Mouse (Mus musculus): ENCODE results near the gene Tmem230.
"Not testable (repeated sequence)": the region's sequence is repeated elsewhere in the genome, so short reads cannot be mapped to it uniquely, and the experiment has no call there.

The Tmem230 gene

GRCm38 (mm10) chr2:132272694-132273389, 25.2 kb upstream of the Tmem230 start:
- DNase-seq (ENCODE audit: low read depth) = no peak

DNA sequence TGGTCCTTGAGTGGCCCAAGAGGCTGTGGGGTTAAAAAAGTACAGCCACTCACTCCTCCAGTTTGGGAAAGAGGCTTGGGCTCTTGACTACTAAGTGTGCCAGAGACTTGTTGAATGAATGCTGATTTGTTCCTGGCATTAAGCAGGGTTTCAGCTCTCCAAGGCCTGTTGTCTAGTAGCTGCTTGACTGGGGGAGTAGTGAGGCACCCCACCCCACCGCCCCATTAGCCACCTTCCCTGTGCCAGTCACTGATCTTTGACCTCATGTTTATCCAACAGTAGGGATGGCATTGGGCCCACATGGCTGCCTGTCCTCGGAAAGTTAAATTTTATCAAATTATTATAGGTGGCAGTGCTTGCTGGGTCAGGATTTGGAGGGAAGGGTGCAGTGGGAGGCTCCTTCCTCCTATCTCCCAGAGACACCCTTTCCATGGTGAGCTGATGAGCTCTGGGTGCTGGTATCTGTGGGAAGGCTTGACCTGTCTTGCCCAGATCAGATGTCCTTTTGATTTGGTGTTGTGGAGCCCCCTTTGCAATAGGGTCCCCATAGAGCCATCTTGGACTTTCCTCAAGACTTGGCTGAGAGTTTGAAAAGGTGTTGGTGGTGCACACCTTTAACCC, 22.8 kb upstream of the Tmem230 start:
- DNase-seq (ENCODE audit: low read depth) = no peak

- no peak for DNase-seq (ENCODE audit: low read depth)
These were observed 21.6 kb upstream of the Tmem230 start for GRCm38 (mm10) chr2:132269217-132269616.

DNA sequence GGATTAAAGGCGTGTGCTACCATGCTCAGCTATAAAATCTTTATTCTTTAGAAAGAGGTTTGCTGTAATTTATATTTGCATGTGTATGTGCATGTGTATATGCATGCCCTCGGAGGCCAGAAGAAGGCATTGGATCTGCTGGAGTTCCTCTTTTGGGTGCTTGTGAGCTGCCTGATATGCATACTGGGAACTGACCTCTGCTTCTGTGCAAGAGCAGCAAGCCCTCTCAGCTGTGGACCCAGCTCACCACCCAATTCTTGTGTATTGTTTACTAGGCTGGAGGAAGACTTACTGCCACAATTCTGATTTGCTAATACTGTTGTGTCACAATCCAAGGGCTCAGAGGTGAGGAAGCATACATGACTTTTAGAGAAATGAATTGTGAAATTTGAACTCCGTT, 18.5 kb upstream of the Tmem230 start:
- no peak for DNase-seq (ENCODE audit: low read depth)

GRCm38 (mm10) chr2:132265196-132265595, 17.6 kb upstream of the Tmem230 start:
- no peak for DNase-seq (ENCODE audit: low read depth)

GRCm38 (mm10) chr2:132264266-132264710, 16.7 kb upstream of the Tmem230 start:
- no peak for DNase-seq (ENCODE audit: low read depth)

DNA sequence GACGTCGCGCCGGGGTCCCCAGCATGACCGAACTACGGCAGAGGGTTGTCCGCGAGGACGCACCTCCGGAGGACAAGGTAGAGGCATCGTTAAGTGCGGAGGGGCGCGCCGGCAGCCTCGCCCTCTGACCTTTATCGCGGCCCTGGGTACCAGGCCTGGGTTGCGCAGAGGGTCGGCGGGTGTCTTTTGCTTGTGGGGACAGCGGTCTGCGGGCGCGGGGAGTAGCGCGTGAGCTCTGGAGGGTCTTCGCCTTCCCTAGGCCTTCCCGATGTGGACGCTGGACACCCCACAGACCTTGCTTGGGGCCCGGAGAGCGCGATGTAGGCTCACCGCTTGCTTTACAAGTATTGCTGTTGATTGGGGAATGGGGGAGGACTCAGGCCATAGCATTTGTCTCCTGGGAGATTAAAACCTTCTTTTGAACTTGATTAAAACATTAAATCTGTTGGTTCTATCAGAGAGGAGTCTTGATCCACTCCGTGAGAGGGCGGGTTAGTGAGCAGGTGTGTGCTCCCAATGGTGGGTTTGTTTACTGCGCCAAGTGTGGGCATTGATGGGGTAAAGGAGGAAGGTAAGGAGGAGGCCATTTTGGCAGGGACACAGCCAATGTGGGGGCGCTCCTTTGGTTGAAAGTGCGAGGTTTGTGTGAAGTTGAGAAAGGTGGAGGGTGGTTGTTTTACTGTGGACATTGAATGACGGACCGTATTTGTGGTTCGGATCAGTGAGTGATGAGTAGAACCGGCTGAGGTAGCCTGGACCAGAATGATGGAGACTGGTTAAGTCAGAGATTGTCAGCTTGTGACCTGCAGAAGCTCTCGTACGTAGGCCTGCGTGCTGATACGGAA, 16.0 kb upstream of the Tmem230 start:
- no peak for DNase-seq (ENCODE audit: low read depth)

DNA sequence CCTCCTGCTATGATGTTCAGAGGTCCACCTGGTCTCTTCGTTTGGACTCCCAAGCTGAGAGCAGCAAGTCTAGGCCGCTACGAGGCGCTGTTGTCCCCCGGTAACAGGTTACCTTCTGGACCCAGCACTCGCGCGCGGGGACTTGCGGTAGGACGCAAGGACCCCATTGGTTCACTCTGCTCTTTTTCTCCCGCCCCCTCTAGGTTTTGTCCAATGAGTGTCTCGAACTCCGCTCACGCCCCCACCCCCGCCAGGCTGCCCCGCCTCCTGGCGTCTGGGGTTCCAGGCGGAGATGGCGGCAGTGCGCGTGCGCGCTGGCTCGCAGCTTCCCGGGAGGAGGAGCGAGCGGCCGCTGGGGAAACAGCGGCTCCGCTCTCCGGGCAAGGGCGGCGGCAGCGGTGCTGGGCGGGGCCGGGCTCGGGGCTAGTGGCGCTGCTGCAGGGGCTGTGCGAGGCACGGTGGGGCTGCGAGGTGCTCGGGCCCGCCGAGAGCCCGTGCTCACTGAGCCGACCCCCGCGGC, 15.3 kb upstream of the Tmem230 start, which contains the start of gene Cds2:
Gene Cds2 (plus strand): TSS at position 270 of the 520 bp plus-strand sequence.
- peak; percentile 96 for DNase-seq (ENCODE audit: low read depth)

DNA sequence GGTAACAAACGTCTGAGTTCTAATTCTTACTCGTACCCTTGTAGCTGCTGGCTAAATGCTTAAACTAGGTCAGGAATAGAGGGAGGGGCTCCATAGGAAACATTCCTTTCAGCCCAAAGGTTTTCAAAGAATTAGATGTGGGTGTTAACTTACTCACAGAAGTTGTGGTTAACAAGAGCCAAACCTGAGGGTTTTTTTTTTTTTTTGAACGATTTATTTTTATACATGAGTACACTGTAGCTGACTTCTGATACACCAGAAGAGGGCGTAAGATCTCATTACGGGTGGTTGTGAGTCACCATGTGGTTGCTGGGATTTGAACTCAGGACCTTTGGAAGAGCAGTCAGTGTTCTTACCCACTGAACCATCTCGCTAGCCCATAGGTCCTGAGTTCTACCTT, 14.6 kb upstream of the Tmem230 start:
- DNase-seq (ENCODE audit: low read depth) = no peak

GRCm38 (mm10) chr2:132260601-132261000, 13.0 kb upstream of the Tmem230 start:
- no peak for DNase-seq (ENCODE audit: low read depth)

DNA sequence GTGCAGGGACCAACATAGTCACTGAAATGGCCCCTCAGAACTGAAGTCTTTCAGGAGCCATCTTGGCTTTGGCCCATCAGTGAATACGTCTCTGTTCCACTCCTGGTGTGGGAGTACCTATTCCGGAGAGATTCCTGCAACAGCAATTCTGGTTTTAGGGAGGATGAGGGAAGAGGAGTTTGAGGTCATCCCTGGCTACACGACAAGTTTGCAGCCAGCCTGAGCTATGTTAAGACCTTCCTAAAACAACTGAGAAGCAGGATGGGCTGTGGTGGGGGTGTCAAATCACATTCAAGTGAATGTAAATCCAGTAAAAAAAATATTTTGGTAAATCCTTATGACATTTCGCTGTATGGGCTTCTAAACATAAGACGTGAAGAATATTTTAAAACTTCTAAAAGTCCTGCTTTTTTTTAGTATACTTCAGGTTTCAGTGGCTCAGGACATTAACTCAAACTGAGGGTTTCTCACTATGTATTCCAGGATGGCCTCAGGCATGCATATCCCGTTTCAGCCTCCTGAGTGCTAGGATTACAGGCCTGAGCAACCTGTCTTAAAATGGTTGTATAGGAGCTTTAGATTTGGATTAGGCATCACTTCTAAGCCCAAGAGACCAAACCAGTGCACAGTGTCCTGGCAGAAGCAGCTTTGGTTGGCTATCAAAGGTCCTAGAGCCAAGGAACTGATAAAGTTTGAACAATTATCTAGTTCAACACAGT, 9.9 kb upstream of the Tmem230 start:
- DNase-seq (ENCODE audit: low read depth) = no peak

GRCm38 (mm10) chr2:132253603-132254002, 6.0 kb upstream of the Tmem230 start:
- DNase-seq (ENCODE audit: low read depth) = no peak

DNA sequence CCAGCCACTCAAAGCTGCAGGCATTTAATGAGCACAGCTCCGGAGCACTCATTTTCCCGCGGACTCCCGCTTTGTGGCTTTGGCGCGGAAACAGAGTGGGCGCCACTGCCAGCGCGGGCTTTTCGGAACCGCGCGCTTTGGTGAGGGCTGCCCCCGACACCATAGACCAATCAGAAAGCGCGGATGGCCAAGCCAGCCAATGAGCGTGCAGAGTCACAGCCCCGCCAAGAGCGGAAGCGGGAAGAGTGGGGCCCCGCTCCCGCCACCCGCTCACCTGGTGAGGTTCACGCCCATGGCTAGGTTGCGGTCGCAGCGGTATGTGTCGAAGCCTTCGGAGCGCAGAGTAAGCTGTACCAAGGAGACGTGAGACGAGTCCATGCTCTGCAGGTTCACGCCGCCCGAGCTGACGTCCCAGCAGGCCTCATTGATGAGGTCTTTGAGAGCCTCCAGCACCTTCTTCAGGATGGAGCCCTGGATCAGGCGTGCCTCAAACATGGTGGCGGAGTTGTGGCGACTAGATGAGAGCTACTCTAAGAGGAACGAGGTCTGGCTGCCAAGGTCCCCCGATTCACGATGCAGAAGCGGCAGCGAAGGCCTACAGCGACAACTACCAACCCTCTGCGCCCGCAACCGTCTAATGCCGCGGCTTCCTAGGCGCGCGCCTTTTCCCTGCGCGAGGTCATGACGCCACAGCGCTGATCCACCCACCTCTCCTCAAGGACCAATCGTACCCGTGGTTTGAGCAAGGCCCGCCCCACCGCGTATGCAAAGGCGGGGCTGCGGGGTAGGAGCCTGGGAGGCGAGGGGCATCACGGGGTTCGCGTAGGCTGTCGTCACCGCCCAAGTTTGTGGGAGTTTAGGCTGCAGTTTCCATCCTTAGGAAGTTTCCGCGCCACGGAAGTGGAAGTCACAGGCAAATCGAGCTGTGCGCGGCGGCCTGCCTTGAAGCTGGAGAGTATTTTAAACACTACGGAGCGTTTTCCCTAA, 5.2 kb upstream of the Tmem230 start, which contains the start of gene Pcna:
Gene Pcna (minus strand): TSS at position 773 of the 987 bp plus-strand sequence.
- peak; percentile 96 for DNase-seq (ENCODE audit: low read depth)

DNA sequence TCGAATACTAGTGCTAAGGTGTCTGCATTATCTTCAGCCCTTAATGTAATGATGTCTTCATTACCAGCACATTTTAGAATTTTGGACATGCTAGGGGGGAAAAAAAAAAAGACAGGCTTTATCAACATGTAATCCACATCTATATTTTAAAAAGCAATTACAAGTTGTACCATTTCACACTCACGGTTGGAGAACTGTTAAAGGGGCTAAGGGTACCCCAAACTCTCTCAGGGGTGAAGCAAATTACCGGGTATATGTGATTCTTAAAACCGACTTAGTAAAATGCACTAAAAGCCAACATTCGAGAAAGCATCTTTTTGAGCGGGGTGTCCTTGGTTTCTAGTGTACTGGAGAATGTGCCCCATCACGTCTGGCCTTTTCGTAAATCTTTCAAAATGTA, 4.3 kb upstream of the Tmem230 start:
- no peak for DNase-seq (ENCODE audit: low read depth)

DNA sequence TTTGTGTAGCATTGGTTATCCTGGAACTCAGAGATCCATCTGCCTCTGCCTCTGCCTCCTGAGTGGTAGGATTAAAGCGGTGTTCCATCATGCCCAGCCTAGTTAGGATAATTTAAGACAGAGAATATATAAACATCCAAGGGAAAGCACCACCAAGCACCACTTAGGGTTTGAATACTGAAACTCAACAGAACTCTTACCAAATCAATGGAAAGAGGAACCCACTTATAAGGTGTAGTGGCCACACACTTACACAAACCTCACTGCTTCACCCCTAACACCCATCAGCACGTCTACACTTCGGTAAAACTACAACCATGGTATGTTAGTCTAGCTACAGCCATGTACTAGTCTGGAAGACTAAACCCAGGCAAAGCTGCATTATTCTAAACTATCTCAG, 4.2 kb downstream of the Tmem230 start:
- no peak for DNase-seq (ENCODE audit: low read depth)

- not testable (repeated sequence) for DNase-seq (ENCODE audit: low read depth)
These were observed 7.2 kb downstream of the Tmem230 start for GRCm38 (mm10) chr2:132240457-132240856.

DNA sequence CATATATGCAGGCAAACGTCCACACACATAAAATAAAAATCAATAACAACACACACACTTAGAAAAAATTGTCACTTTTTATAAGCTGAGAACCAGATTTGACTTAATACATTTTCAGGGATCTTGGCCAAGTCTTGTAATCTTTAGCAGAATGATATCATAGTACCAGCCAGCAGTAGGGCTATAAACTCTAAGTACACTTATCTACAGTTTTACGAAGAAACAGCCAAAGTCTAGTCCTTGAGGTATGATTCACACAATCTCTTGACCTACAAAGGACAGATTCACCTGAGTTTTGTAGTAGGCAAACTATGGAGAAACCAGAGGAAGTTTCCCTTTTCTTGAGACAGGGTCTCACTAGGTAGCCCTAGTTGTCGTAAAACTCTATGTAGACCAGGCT, 8.2 kb downstream of the Tmem230 start:
- not testable (repeated sequence) for DNase-seq (ENCODE audit: low read depth)

GRCm38 (mm10) chr2:132235975-132236374, 11.6 kb downstream of the Tmem230 start:
- DNase-seq (ENCODE audit: low read depth) = no peak

DNA sequence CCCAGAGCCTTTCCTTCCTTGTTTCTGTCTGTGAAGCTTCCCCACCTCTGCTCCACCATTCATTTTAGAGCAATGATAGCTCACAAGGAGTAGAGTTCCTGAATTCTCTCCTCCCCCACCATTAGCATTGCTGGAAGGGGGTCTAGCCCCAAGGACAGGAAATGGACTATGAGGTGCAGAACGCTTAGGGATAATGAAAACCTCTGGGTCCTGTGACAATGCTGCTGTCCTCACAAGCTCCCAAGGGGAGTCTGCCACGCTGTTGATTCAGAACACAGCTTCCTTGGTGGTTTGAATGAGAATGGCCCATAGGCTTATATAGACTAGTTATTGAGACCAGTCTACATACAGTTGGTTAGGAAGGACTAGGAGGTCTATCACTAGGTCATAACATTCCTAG, 12.3 kb downstream of the Tmem230 start:
- no peak for DNase-seq (ENCODE audit: low read depth)

GRCm38 (mm10) chr2:132233985-132234765, 13.4 kb downstream of the Tmem230 start:
- no peak for DNase-seq (ENCODE audit: low read depth)
